In the genomic region with DNA sequence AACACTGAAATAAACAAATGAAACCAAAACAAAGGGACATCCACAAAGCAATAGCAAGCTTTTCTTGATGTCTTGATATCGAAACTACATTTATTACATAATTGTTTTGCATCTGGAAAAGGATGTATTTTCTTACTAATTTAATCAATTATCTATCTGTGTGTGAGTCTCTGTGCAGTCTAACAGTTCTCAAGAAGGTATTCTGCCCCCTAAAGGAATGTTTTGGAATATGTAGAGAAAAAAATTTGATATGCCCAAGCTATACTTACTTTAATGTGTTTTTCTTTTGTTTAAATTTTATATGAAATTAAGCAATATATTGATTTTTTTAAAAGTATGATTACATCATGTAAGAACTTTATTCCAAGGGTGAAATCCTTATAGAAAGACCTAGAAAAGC, we compare ENCODE assay signal across 1 mouse cellular context.
TF ChIP-seq lines count a peak whose summit lies in the region.

No protein-coding gene starts in this region.

TF ChIP-seq in MEL, 35 proteins besides CTCF, POLR2A, EP300 and RAD21:
- TF ChIP-seq ZKSCAN1 (IDR thresholded peaks at IDR 0.05; ENCODE audit: low read depth, low read length) (no peak), MEF2A (IDR thresholded peaks at IDR 0.05; ENCODE audit: extremely low read depth, insufficient replicate concordance, low read depth, low read length, poor library complexity, severe bottlenecking) (no peak), SMC3 (IDR thresholded peaks at IDR 0.05; ENCODE audit: low read depth, low read length) (peak; percentile 27; the same call in 1 of the 2 replicates), ZNF384 (IDR thresholded peaks at IDR 0.05; ENCODE audit: low read depth, low read length) (peak; percentile 51; the same call in 1 of the 2 replicates), TAL1 (IDR thresholded peaks at IDR 0.05; ENCODE audit: low read length) (no peak), NELFE (IDR thresholded peaks at IDR 0.05; ENCODE audit: low read depth, low read length) (no peak), NRF1 (IDR thresholded peaks at IDR 0.05; ENCODE audit: insufficient read depth, low read depth, low read length, poor library complexity, severe bottlenecking) (no peak)
